Mouse (Mus musculus) lung, embryonic 14.5 days (tissue): ENCODE data around the gene Lhx3. TPM values are rescaled to one million over a fixed set of nuclear protein-coding genes. Genes with fewer than 3 reads are reported as not detected.

Experiments
- ATAC-seq: fragments of 200-750 bp; cut with Nextera tagmentation; 2 replicates; pipeline ENCODE4 v1.8.0; 2017; ENCODE audit warnings: mild to moderate bottlenecking, moderate TSS enrichment, moderate library complexity; ENCODE audit not compliant: insufficient read depth
- DNase-seq: peaks from one replicate; pipeline ENCODE4 v3.0.0-alpha.2; 2015
- H3K27ac ChIP-seq: fragments of 300-500 bp; sonication (generic); 2 replicates; pipeline ENCODE4 v1.5.1; 2014; ENCODE audit warnings: low read depth, mild to moderate bottlenecking, moderate library complexity
- H3K27me3 ChIP-seq: fragments of 300-500 bp; sonication (generic); 2 replicates; pipeline ENCODE4 v1.6.1; 2014; ENCODE audit warnings: low read length, control low read depth; ENCODE audit not compliant: insufficient read depth
- H3K36me3 ChIP-seq: fragments of 300-500 bp; sonication (generic); 2 replicates; pipeline ENCODE4 v1.6.1; 2014; ENCODE audit warnings: control low read depth; ENCODE audit not compliant: insufficient read depth
- H3K4me1 ChIP-seq: fragments of 300-500 bp; sonication (generic); 2 replicates; pipeline ENCODE4 v1.6.1; 2014; ENCODE audit warnings: antibody characterized with exemption, control low read depth; ENCODE audit not compliant: insufficient read depth
- H3K4me2 ChIP-seq: fragments of 300-500 bp; sonication (generic); 2 replicates; pipeline ENCODE4 v1.6.1; 2014; ENCODE audit warnings: mild to moderate bottlenecking
- H3K4me3 ChIP-seq: fragments of 300-500 bp; sonication (generic); 2 replicates; pipeline ENCODE4 v1.5.1; 2014; ENCODE audit warnings: low read depth, low read length
- H3K9ac ChIP-seq: fragments of 300-500 bp; sonication (generic); 2 replicates; pipeline ENCODE4 v1.6.1; 2014
- H3K9me3 ChIP-seq: fragments of 300-500 bp; sonication (generic); 2 replicates; pipeline ENCODE4 v1.6.1; 2016; ENCODE audit warnings: low read depth, low read length, control low read depth
- CTCF ChIP-seq: IDR thresholded peaks from 2 replicates; pipeline ENCODE4 v1.5.1; 2016; ENCODE audit warnings: antibody characterized with exemption, low read depth
- WGBS: fragments of 180-500 bp; shearing (Covaris S2); extraction: QIAGEN DNeasy Blood & Tissue Kit; methylation state at CpG from one replicate; pipeline ENCODE4 v1.1.7; 2014; 5-methylcytosine and 5-hydroxymethylcytosine counted together
- polyA plus RNA-seq: library from polyadenylated mRNA; unstranded; fragments of >200 nt; fragmentation: Nextera tagmentation; extraction: Ambion mirVana; gene quantifications from 2 replicates; pipeline ENCODE4 v1.2.1, GENCODE M21; 2014

Gene Lhx3
- 0.27 TPM in 1 of 2 replicates, not detected in the other for polyA plus RNA-seq

DNA sequence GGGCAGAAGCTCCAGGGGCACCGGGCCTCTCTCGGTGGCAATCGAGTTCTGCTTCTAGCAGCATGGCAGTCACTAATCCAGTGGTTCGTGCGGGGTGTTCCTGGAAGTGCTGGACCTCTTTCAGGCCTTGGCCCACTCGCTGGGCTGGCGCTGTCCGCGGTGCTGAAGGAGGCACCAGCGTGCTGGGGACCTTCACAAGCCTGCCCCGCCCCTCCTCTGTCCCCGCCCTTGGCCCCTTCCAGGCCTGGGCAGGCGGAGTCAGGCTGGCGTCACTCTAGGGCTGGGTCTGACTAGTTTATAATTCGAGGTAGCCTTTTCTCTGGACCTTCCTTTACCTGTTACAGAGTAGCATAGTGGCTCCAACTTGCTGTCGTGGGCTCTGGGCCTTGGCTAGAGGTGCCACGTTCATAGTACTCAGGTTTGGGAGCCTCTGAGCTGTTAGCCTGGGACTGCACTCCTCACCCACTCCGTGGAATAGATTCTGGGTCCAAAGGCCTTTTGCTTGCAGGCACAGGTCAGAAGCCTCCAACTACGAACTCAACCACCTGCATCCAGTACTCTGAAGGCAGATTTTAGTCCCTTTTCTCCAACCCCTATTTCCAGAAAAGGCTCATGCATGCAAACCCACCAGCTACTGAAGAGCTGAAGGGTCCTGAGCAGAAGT, at the start of gene Lhx3:
Gene Lhx3, minus strand, starts transcription at position 164 of the 664 bp plus-strand sequence.
- peaks cover 48% of the 10 kb centered on the region for H3K27me3 ChIP-seq
- peak; percentile 97 for DNase-seq
- H3K9me3 ChIP-seq = no peaks in the 10 kb centered on the region
- TF ChIP-seq CTCF = no peak
- no peak within 1 kb of the TSS for H3K4me2 ChIP-seq
- H3K27ac ChIP-seq = no peak within 1 kb of the TSS
- WGBS = 6% methylated on average over 19 of the region's 19 CpGs
- H3K4me3 ChIP-seq = no peak within 1 kb of the TSS
- peak; percentile 92 for ATAC-seq
- peaks cover 28% of the 10 kb centered on the region for H3K36me3 ChIP-seq
- no peak within 1 kb of the TSS for H3K9ac ChIP-seq
- no peaks in the 10 kb centered on the region for H3K4me1 ChIP-seq

- H3K27ac ChIP-seq = no peak overlapping the region
- H3K9ac ChIP-seq = no peak overlapping the region
- no peaks in the 10 kb centered on the region for H3K27me3 ChIP-seq
- no peaks in the 10 kb centered on the region for H3K36me3 ChIP-seq
- H3K9me3 ChIP-seq = no peaks in the 10 kb centered on the region
- H3K4me2 ChIP-seq = no peak overlapping the region
- ATAC-seq = no peak
- 75% methylated on average over 16 of the region's 16 CpGs for WGBS
- no peaks in the 10 kb centered on the region for H3K4me1 ChIP-seq
- no peak overlapping the region for H3K4me3 ChIP-seq
- no peak for DNase-seq
- TF ChIP-seq CTCF = no peak
Observed at GRCm38 (mm10) chr2:26257315-26258096, 49.4 kb upstream of the Lhx3 start.

- no peak overlapping the region for H3K4me3 ChIP-seq
- no peaks in the 10 kb centered on the region for H3K36me3 ChIP-seq
- no peak overlapping the region for H3K4me2 ChIP-seq
- no peak for ATAC-seq
- 42% methylated on average over 4 of the region's 4 CpGs for WGBS
- no peak for DNase-seq
- TF ChIP-seq CTCF = no peak
- no peaks in the 10 kb centered on the region for H3K4me1 ChIP-seq
- no peak overlapping the region for H3K9ac ChIP-seq
- no peaks in the 10 kb centered on the region for H3K9me3 ChIP-seq
- H3K27me3 ChIP-seq = no peaks in the 10 kb centered on the region
- H3K27ac ChIP-seq = no peak overlapping the region
Observed at GRCm38 (mm10) chr2:26254816-26255215, 46.7 kb upstream of the Lhx3 start.

- Histone ChIP-seq H3K27me3 (no peaks in the 10 kb centered on the region), H3K4me3 (no peak overlapping the region), H3K9me3 (no peaks in the 10 kb centered on the region), H3K9ac (no peak overlapping the region), H3K4me2 (no peak overlapping the region), H3K4me1 (no peaks in the 10 kb centered on the region), H3K27ac (0 out of 2 replicates have a peak overlapping the region, but pooled peaks have one; percentile 24), H3K36me3 (no peaks in the 10 kb centered on the region)
- ATAC-seq (no peak), DNase-seq (no peak)
- no peak for TF ChIP-seq CTCF
- 52% methylated on average over 8 of the region's 8 CpGs for WGBS
Observed at GRCm38 (mm10) chr2:26252514-26253206, 44.6 kb upstream of the Lhx3 start.

- WGBS = 39% methylated on average over 3 of the region's 3 CpGs
- ATAC-seq (no peak), DNase-seq (no peak)
- H3K4me2 ChIP-seq = no peak overlapping the region
- no peak for TF ChIP-seq CTCF
- H3K27ac ChIP-seq = no peak overlapping the region
- no peaks in the 10 kb centered on the region for H3K9me3 ChIP-seq
- H3K27me3 ChIP-seq = no peaks in the 10 kb centered on the region
- H3K36me3 ChIP-seq = no peaks in the 10 kb centered on the region
- no peaks in the 10 kb centered on the region for H3K4me1 ChIP-seq
- no peak overlapping the region for H3K9ac ChIP-seq
- H3K4me3 ChIP-seq = no peak overlapping the region
Observed at GRCm38 (mm10) chr2:26247531-26247930, 39.4 kb upstream of the Lhx3 start.

DNA sequence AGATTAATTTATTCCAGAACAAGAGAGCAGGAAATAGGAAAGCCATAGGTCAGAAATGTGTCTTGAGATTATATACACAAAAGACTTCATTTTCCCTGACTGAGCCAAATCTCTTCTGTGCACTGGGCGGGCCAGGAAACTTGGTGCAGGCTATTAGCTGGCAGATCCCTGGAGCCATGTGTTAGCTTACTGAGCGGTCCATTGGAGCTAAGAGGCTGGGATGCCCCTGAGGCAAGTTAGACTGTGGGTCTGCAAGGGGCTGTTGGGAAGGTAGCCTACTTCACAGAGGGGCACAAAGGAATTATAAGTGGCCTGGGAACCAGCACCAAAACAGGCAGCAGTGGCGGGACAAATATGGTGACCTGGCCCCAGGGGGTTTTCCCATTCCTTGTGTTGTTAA, 32.8 kb upstream of the Lhx3 start:
- peak; percentile 75 for DNase-seq
- no peak overlapping the region for H3K4me3 ChIP-seq

DNA sequence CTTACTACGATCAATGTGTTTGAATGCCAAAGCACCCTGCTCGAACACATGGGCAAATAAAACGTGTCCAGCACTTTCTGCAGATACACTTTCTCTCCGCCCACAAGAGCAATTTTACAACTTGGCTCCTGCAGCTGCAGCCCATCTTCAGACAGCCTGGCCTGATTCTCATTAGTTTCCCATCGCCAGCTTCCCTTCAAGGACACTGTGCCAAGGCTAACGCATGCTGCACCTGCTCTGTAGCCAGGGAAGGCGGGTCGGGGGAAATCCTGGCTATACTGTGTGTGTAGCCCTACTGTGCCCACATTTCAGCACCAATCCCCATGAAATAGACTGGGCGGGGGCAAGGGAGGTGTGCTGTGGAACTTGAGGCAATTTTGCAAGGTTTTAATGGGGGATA, 32.2 kb upstream of the Lhx3 start:
- H3K27me3 ChIP-seq = no peaks in the 10 kb centered on the region
- H3K4me3 ChIP-seq = no peak overlapping the region
- peaks cover 20% of the 10 kb centered on the region for H3K4me1 ChIP-seq
- WGBS = 32% methylated on average over 9 of the region's 9 CpGs
- no peak for TF ChIP-seq CTCF
- H3K36me3 ChIP-seq = no peaks in the 10 kb centered on the region
- peak; percentile 88 for DNase-seq
- H3K9ac ChIP-seq = no peak overlapping the region
- H3K27ac ChIP-seq = no peak overlapping the region
- no peaks in the 10 kb centered on the region for H3K9me3 ChIP-seq
- ATAC-seq = peak; percentile 42; the same call in 1 of the 2 replicates
- no peak overlapping the region for H3K4me2 ChIP-seq

More for the DNA sequence above, 32.8 kb upstream of the Lhx3 start:
- ATAC-seq = peak; percentile 50; the same call in 1 of the 2 replicates
- no peak overlapping the region for H3K4me2 ChIP-seq
- H3K27ac ChIP-seq = no peak overlapping the region
- H3K27me3 ChIP-seq = no peaks in the 10 kb centered on the region
- H3K36me3 ChIP-seq = no peaks in the 10 kb centered on the region
- H3K9me3 ChIP-seq = no peaks in the 10 kb centered on the region
- H3K4me1 ChIP-seq = peaks cover 20% of the 10 kb centered on the region
- no peak overlapping the region for H3K9ac ChIP-seq
- no peak for TF ChIP-seq CTCF
- 48% methylated on average over 3 of the region's 3 CpGs for WGBS
